9 mouse cellular contexts compared by ENCODE assay signal in the genomic region with DNA sequence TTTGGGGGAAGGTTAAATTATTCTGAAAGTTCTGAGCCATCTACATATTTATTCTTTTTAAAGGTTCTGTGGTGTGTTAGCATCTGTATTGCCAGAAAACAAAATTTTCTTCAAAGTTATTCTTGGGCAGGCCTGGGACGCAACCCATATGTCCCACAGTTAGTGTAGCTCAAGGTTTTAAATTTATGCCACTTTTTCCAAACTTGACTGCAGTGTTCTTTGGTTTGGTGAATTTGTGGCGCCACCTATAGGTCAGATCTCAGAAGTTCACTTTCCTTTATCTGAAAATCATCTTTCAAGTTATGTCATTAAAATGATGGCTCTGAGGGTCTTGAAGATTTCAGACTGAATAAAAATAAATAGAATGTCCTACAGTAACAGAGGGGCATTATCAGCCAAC.
DNase-seq lines count a peak whose midpoint lies in the region; ATAC-seq lines count a peak whose summit lies in the region.
"Had no signal": no experiment of that assay in that cellular context is flagged by ENCODE, and none has a peak within 500 bp of the region (broad histone marks: within the 10 kb centered on the region; RNA-seq: fewer than 3 reads in every experiment).

No protein-coding gene starts in this region.

- H3K27ac ChIP-seq in neural tube, embryonic 11.5 days (ENCODE audit: low read depth, low read length): no peak overlapping the region
- H3K27ac ChIP-seq in neural tube, embryonic 13.5 days (replicated peaks): peak overlapping the region; percentile 76; the same call in 1 of the 2 replicates

- no peak overlapping the region for H3K4me2 ChIP-seq in neural tube, embryonic 11.5 days (ENCODE audit: low read depth)
- H3K4me2 ChIP-seq in neural tube, embryonic 13.5 days: no peak overlapping the region

- no peaks in the 10 kb centered on the region for H3K9me3 ChIP-seq in neural tube, embryonic 11.5 days (ENCODE audit: control insufficient read depth, low read length)
- H3K9me3 ChIP-seq in neural tube, embryonic 13.5 days: no peaks in the 10 kb centered on the region

- intact Hi-C loops in gastrocnemius, postnatal 36 days (cut with DNase I): loop anchor here (5.0 kb wide), 1 partner anchor 364 kb away; no protein-coding TSS in a partner anchor

- H3K4me1 ChIP-seq in neural tube, embryonic 11.5 days (ENCODE audit: control insufficient read depth, insufficient read depth, low read length): no peaks in the 10 kb centered on the region
- peaks cover 19% of the 10 kb centered on the region; the same call in 1 of the 2 replicates for H3K4me1 ChIP-seq in neural tube, embryonic 13.5 days (replicated peaks)

- no peaks in the 10 kb centered on the region for H3K27me3 ChIP-seq in neural tube, embryonic 11.5 days (ENCODE audit: control insufficient read depth, insufficient read depth, low read length)
- H3K27me3 ChIP-seq in neural tube, embryonic 13.5 days: no peaks in the 10 kb centered on the region

- H3K36me3 ChIP-seq in neural tube, embryonic 11.5 days (ENCODE audit: control insufficient read depth, insufficient read depth, low read length): no peaks in the 10 kb centered on the region
- no peaks in the 10 kb centered on the region for H3K36me3 ChIP-seq in neural tube, embryonic 13.5 days

- H3K4me3 ChIP-seq in neural tube, embryonic 11.5 days (ENCODE audit: low read depth, low read length): no peak overlapping the region
- H3K4me3 ChIP-seq in neural tube, embryonic 13.5 days: no peak overlapping the region
- H3K4me3 ChIP-seq: myocyte had no signal

- 13% methylated on average over 2 of the region's 2 CpGs for WGBS in neural tube, embryonic 11.5 days
- WGBS in neural tube, embryonic 13.5 days: 11% methylated on average over 2 of the region's 2 CpGs

- no peak for ATAC-seq in neural tube, embryonic 11.5 days (ENCODE audit: insufficient read depth, low FRiP score, low TSS enrichment)
- ATAC-seq in neural tube, embryonic 13.5 days (ENCODE audit: low read depth): no peak

- H3K9ac ChIP-seq in neural tube, embryonic 11.5 days (ENCODE audit: low read length): no peak overlapping the region
- no peak overlapping the region for H3K9ac ChIP-seq in neural tube, embryonic 13.5 days

- DNase-seq in gastrocnemius, adult 18-20 months (ENCODE audit: low spot score): peak; percentile 17
- no peak for DNase-seq in gastrocnemius, adult 8-10 months (ENCODE audit: low spot score in 2 of 2)
- DNase-seq in neural tube, embryonic 11.5 days (ENCODE audit: low spot score): peak; percentile 19
- DNase-seq in neural tube, embryonic 10.5 days (ENCODE audit: extremely low spot score, low spot score): no peak
- peak; percentile 46 to 70 for DNase-seq in cerebellum, postnatal 25 days
- DNase-seq in kidney, postnatal 4 days: peak; percentile 15 to 21
- no peak for DNase-seq in gastrocnemius, postnatal 36 days

Comparison
In these comparisons a context has a peak if more than half of its experiments do, and no peak if none do; other contexts are left out.
1. DNase-seq: peak in gastrocnemius, adult 18-20 months (single experiment), neural tube, embryonic 11.5 days (single experiment), cerebellum, postnatal 25 days (2 of 2) and kidney, postnatal 4 days (2 of 2); none in gastrocnemius, adult 8-10 months (0 of 2), neural tube, embryonic 10.5 days (single experiment) and gastrocnemius, postnatal 36 days (0 of 2).